Mouse (Mus musculus): ENCODE measurements around the gene Psg26. TPM values are rescaled to one million over a fixed set of nuclear protein-coding genes. Genes with fewer than 3 reads are reported as not detected.

Psg26 gene
- not detected in 2 replicates for polyA plus RNA-seq (2012; rRNA removed; ENCODE audit: low replicate concordance)

GRCm38 (mm10) chr7:18484077-18484476 is at the start of gene Psg26:
TSS of gene Psg26 (minus strand) at chr7:18484177.

GRCm38 (mm10) chr7:18532169-18532568 is 48.2 kb upstream of the Psg26 start, which contains the start of gene Psg25:
TSS of gene Psg25 (minus strand) at chr7:18532269.

GRCm38 (mm10) chr7:18431941-18432340 is 52.0 kb downstream of the Psg26 start, which contains the start of gene Psg28:
TSS of gene Psg28 (minus strand) at chr7:18432041.

Other genes with a start within 250 kb of the Psg26 start
- gene Mill1, start 238.8 kb downstream of the Psg26 start, polyA plus RNA-seq (2012; rRNA removed; ENCODE audit: low replicate concordance): not detected in 2 replicates
- not detected in 2 replicates for gene Psg18, start 129.2 kb downstream of the Psg26 start, polyA plus RNA-seq (2012; rRNA removed; ENCODE audit: low replicate concordance)
- not detected in 2 replicates for gene Psg28, start 52.1 kb downstream of the Psg26 start, polyA plus RNA-seq (2012; rRNA removed; ENCODE audit: low replicate concordance)
- not detected in 2 replicates for gene Psg25, start 48.1 kb upstream of the Psg26 start, polyA plus RNA-seq (2012; rRNA removed; ENCODE audit: low replicate concordance)
- gene Psg27, start 83.1 kb upstream of the Psg26 start, polyA plus RNA-seq (2012; rRNA removed; ENCODE audit: low replicate concordance): not detected in 2 replicates
- gene Psg23, start 132.3 kb upstream of the Psg26 start, polyA plus RNA-seq (2012; rRNA removed; ENCODE audit: low replicate concordance): not detected in 2 replicates
- gene Psg21, start 172.5 kb upstream of the Psg26 start, polyA plus RNA-seq (2012; rRNA removed; ENCODE audit: low replicate concordance): not detected in 2 replicates
- not detected in 2 replicates for gene Psg20, start 202.0 kb upstream of the Psg26 start, polyA plus RNA-seq (2012; rRNA removed; ENCODE audit: low replicate concordance)
- not detected in 2 replicates for gene Psg22, start 233.9 kb upstream of the Psg26 start, polyA plus RNA-seq (2012; rRNA removed; ENCODE audit: low replicate concordance)

Measured in subcutaneous adipose tissue, adult 2 months (tissue).